Mouse (Mus musculus) bone marrow, adult 2 months (tissue): ENCODE measurements at regions not wholly inside any gene's neighbourhood (a gene's known extent, or its start where the extent isn't known, plus 50 kb on each side); places are given as distances from the start of the nearest gene placed in this dataset.

Experiments
- H3K27ac ChIP-seq: fragments of 200-500 bp; 2 replicates; pipeline ENCODE4 v1.5.1; 2012; ENCODE audit warnings: low read depth, mild to moderate bottlenecking, control low read depth, inconsistent platforms, low read length; ENCODE audit not compliant: control insufficient read depth, poor library complexity, insufficient read depth
- H3K4me1 ChIP-seq: fragments of 200-500 bp; 2 replicates; pipeline ENCODE4 v1.6.1; 2011; ENCODE audit warnings: low read length; ENCODE audit not compliant: control insufficient read depth, insufficient read depth
- H3K4me3 ChIP-seq: fragments of 200-500 bp; replicated peaks from 2 replicates; pipeline ENCODE3; 2011; ENCODE audit warnings: mild to moderate bottlenecking, low read depth, low read length, control low read depth; ENCODE audit not compliant: control insufficient read depth
- CTCF ChIP-seq: fragments of 200-500 bp; IDR thresholded peaks from 2 replicates; pipeline ENCODE4 v1.5.1; 2011; ENCODE audit warnings: low read length, control low read depth; ENCODE audit not compliant: control insufficient read depth, insufficient read depth
- POLR2A ChIP-seq: fragments of 200-500 bp; IDR thresholded peaks from 2 replicates; pipeline ENCODE4 v1.6.1; 2011; ENCODE audit warnings: low read depth, mild to moderate bottlenecking, control low read depth, low read length, borderline replicate concordance; ENCODE audit not compliant: control insufficient read depth
- WGBS: fragments of 180-500 bp; shearing (Covaris S2); methylation state at CpG from one replicate; pipeline ENCODE4 v1.1.7; 2018; 5-methylcytosine and 5-hydroxymethylcytosine counted together

- Histone ChIP-seq H3K4me3 (no peak overlapping the region), H3K27ac (no peak overlapping the region), H3K4me1 (no peaks in the 10 kb centered on the region)
- 42% methylated on average over 2 of the region's 2 CpGs for WGBS
- TF ChIP-seq CTCF: no peak
- no peak for TF ChIP-seq POLR2A
Measured at GRCm38 (mm10) chr14:46014090-46014489, 356.1 kb upstream of the Ddhd1 start.

GRCm38 (mm10) chr14:46015682-46016400, 357.9 kb upstream of the Ddhd1 start:
- Histone ChIP-seq H3K4me1 (no peaks in the 10 kb centered on the region), H3K27ac (no peak overlapping the region), H3K4me3 (no peak overlapping the region)
- TF ChIP-seq CTCF: no peak
- no peak for TF ChIP-seq POLR2A
- 83% methylated on average over 6 of the region's 6 CpGs for WGBS

- 71% methylated on average over 4 of the region's 4 CpGs for WGBS
- Histone ChIP-seq H3K4me3 (no peak overlapping the region), H3K4me1 (no peaks in the 10 kb centered on the region), H3K27ac (no peak overlapping the region)
- TF ChIP-seq POLR2A (no peak), CTCF (no peak)
Measured at GRCm38 (mm10) chr14:46016701-46017106, 358.8 kb upstream of the Ddhd1 start.

GRCm38 (mm10) chr14:46017286-46017685, 359.3 kb upstream of the Ddhd1 start:
- WGBS: 73% methylated on average over 3 of the region's 3 CpGs

GRCm38 (mm10) chr14:46017976-46018375, 360.0 kb upstream of the Ddhd1 start:
- Histone ChIP-seq H3K4me1 (no peaks in the 10 kb centered on the region), H3K4me3 (no peak overlapping the region), H3K27ac (no peak overlapping the region)
- 77% methylated on average over 6 of the region's 6 CpGs for WGBS
- TF ChIP-seq CTCF (no peak), POLR2A (no peak)

More at GRCm38 (mm10) chr14:46017286-46017685, 359.3 kb upstream of the Ddhd1 start:
- Histone ChIP-seq H3K4me1 (no peaks in the 10 kb centered on the region), H3K27ac (no peak overlapping the region), H3K4me3 (no peak overlapping the region)
- TF ChIP-seq CTCF (no peak), POLR2A (no peak)

- no peak overlapping the region for H3K4me3 ChIP-seq
- TF ChIP-seq POLR2A: no peak
- TF ChIP-seq CTCF: no peak
- H3K4me1 ChIP-seq: no peaks in the 10 kb centered on the region
- H3K27ac ChIP-seq: no peak overlapping the region
- 48% methylated on average over 14 of the region's 14 CpGs for WGBS
Measured at GRCm38 (mm10) chr14:46019240-46020025, 359.8 kb upstream of the Gm15217 start.

GRCm38 (mm10) chr14:46034301-46034700, 344.9 kb upstream of the Gm15217 start:
- H3K4me3 ChIP-seq: no peak overlapping the region
- 85% methylated on average over 8 of the region's 8 CpGs for WGBS
- no peak for TF ChIP-seq POLR2A
- TF ChIP-seq CTCF: no peak

GRCm38 (mm10) chr14:46060622-46061381, 318.4 kb upstream of the Gm15217 start:
- no peak for TF ChIP-seq POLR2A
- TF ChIP-seq CTCF: no peak
- Histone ChIP-seq H3K4me3 (no peak overlapping the region), H3K4me1 (no peaks in the 10 kb centered on the region), H3K27ac (no peak overlapping the region)
- 43% methylated on average over 14 of the region's 14 CpGs for WGBS

More at GRCm38 (mm10) chr14:46034301-46034700, 344.9 kb upstream of the Gm15217 start:
- Histone ChIP-seq H3K27ac (no peak overlapping the region), H3K4me1 (no peaks in the 10 kb centered on the region)
